Mouse (Mus musculus) CH12.LX (cell line): Measurements from ENCODE around the gene Ensa.

ENCODE experiments used
- CHD2 ChIP-seq: IDR thresholded peaks from 2 replicates; pipeline ENCODE4 v1.6.1; 2011; ENCODE audit warnings: low read length, improper control_type of control experiment
- CTCF ChIP-seq, 2 experiments: IDR thresholded peaks in 1 of 2; conservative IDR thresholded peaks in 1 of 2; 2 replicates each; pipeline ENCODE4 v1.5.1; 2011 to 2012; ENCODE audit warnings: low read depth in 2 of 2, low read length in 2 of 2, improper control_type of control experiment in 1 of 2, inconsistent platforms in 1 of 2, mild to moderate bottlenecking in 1 of 2, moderate library complexity in 1 of 2
- POLR2A ChIP-seq: IDR thresholded peaks from 2 replicates; pipeline ENCODE4 v1.6.1; 2011; ENCODE audit warnings: low read depth, mild to moderate bottlenecking, improper control_type of control experiment, low read length
- ZNF384 ChIP-seq: IDR thresholded peaks from 2 replicates; pipeline ENCODE4 v1.6.1; 2012; ENCODE audit warnings: low read depth, low read length, improper control_type of control experiment, inconsistent platforms

DNA sequence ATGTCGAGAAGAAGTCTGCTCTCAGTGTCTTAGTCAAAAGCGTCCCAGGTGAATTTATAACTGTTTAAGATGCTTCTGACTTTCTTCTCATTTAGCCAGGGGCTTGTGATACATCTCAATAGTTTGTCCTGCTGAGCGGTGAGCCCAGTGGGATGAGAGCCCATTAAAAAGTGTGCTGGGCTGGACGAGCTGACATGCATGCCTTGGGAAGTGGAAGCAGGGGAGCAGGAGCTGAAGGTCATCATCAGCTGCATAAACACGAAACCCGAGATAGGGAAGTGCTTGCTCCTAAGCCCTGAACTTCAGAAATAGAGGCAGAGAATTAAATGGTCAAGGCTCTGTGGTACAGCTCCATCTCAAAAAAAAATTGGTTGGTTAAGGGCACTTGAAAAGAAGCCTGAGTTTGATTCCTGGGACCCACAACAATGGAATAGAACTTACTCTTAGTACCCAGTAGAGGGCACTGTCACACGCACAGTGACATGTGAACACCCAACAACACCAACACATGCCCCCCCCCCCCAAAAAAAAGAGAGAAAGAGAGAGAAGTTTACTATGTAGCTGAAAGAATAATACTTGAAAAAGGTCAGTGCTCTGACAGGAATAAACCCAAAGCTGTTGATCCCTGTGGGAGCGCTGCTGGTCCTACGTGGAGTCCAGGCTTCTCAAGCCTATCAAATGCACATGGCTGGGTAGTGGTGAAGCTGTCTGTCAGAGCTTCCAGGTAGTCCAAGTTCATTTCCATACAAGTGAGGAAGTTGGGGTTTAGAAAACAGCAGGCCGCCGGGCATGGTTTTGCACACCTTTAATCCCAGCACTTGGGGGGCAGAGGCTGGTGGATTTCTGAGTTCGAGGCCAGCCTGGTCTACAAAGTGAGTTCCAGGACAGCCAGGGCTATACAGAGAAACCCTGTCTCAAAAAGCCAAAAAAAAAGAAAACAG is 8.1 kb downstream of the Ensa start:
- TF ChIP-seq POLR2A (no peak), ZNF384 (no peak; the same call in 1 of the 2 replicates), CTCF (conservative IDR thresholded peaks at IDR 0.05 in 1 of 2, IDR thresholded peaks at IDR 0.05 in 1 of 2; ENCODE audit: low read depth in 2 of 2, low read length in 2 of 2) (peak; percentile 32 to 77; a peak in 3 of 4 replicates), CHD2 (no peak)
